Mouse (Mus musculus) lung, postnatal 0 days (tissue): Measurements from ENCODE around the gene Tssk2.

Source experiments
- CTCF ChIP-seq: IDR thresholded peaks from 2 replicates; pipeline ENCODE4 v1.5.1; 2016; ENCODE audit warnings: antibody characterized with exemption, mild to moderate bottlenecking
- EP300 ChIP-seq: IDR thresholded peaks from 2 replicates; pipeline ENCODE4 v1.6.1; 2016; ENCODE audit warnings: antibody characterized with exemption, mild to moderate bottlenecking, control low read depth

GRCm38 (mm10) chr16:17892606-17893005 lies 5.8 kb upstream of the Tssk2 start:
- TF ChIP-seq CTCF (no peak), EP300 (no peak)
